Mouse (Mus musculus): ENCODE measurements around the gene Mast2. TPM values are rescaled to one million over a fixed set of nuclear protein-coding genes. Genes with fewer than 3 reads are reported as not detected.

The Mast2 gene
- polyA plus RNA-seq, 1 experiment = 40.5 TPM

- Histone ChIP-seq H3K79me2 (ENCODE audit: control insufficient read depth, insufficient read depth) (peaks cover 50% of the 10 kb centered on the region), H3K27me3 (ENCODE audit: control insufficient read depth, insufficient read depth, insufficient read length) (no peaks in the 10 kb centered on the region), H3K79me3 (ENCODE audit: low read depth) (peaks cover 18% of the 10 kb centered on the region), H3K36me3 (ENCODE audit: control insufficient read depth, insufficient read depth) (no peaks in the 10 kb centered on the region), H3K4me3 (ENCODE audit: insufficient read depth, poor library complexity, severe bottlenecking) (no peak overlapping the region), H3ac (ENCODE audit: control insufficient read depth, insufficient read length, low read depth) (no peak overlapping the region)
- TF ChIP-seq MYOG (IDR thresholded peaks at IDR 0.05; ENCODE audit: control insufficient read depth, extremely low read depth, insufficient read length) = no peak
- TF ChIP-seq CTCF (IDR thresholded peaks at IDR 0.05; ENCODE audit: control insufficient read depth, insufficient read depth, insufficient read length) = no peak
- no peak for TF ChIP-seq MYOD1 (IDR thresholded peaks at IDR 0.05; ENCODE audit: control insufficient read depth, insufficient read length, low read depth)
- TF ChIP-seq CEBPB (IDR thresholded peaks at IDR 0.05; ENCODE audit: low read depth) = no peak
- no peak for TF ChIP-seq FOSL1 (IDR thresholded peaks at IDR 0.05; ENCODE audit: insufficient read depth, low read length, poor library complexity, severe bottlenecking)
- TF ChIP-seq USF1 (IDR thresholded peaks at IDR 0.05; ENCODE audit: low read depth) = no peak
- TF ChIP-seq MAX (IDR thresholded peaks at IDR 0.05) = no peak
These were observed 58.0 kb downstream of the Mast2 start for GRCm38 (mm10) chr4:116405955-116406351.

GRCm38 (mm10) chr4:116405276-116405954, 58.6 kb downstream of the Mast2 start:
- H3K36me3 ChIP-seq (ENCODE audit: control insufficient read depth, insufficient read depth) = no peaks in the 10 kb centered on the region
- H3K79me3 ChIP-seq (ENCODE audit: low read depth) = peaks cover 18% of the 10 kb centered on the region
- H3K79me2 ChIP-seq (ENCODE audit: control insufficient read depth, insufficient read depth) = peaks cover 44% of the 10 kb centered on the region
- no peaks in the 10 kb centered on the region for H3K27me3 ChIP-seq (ENCODE audit: control insufficient read depth, insufficient read depth, insufficient read length)
- H3K4me3 ChIP-seq (ENCODE audit: insufficient read depth, poor library complexity, severe bottlenecking) = no peak overlapping the region
- no peak overlapping the region for H3ac ChIP-seq (ENCODE audit: control insufficient read depth, insufficient read length, low read depth)
- TF ChIP-seq MYOD1 (IDR thresholded peaks at IDR 0.05; ENCODE audit: control insufficient read depth, insufficient read length, low read depth) (no peak), CTCF (IDR thresholded peaks at IDR 0.05; ENCODE audit: control insufficient read depth, insufficient read depth, insufficient read length) (no peak), USF1 (IDR thresholded peaks at IDR 0.05; ENCODE audit: low read depth) (no peak), MYOG (IDR thresholded peaks at IDR 0.05; ENCODE audit: control insufficient read depth, extremely low read depth, insufficient read length) (no peak), CEBPB (IDR thresholded peaks at IDR 0.05; ENCODE audit: low read depth) (no peak), MAX (IDR thresholded peaks at IDR 0.05) (no peak), FOSL1 (IDR thresholded peaks at IDR 0.05; ENCODE audit: insufficient read depth, low read length, poor library complexity, severe bottlenecking) (no peak)

- Histone ChIP-seq H3K36me3 (ENCODE audit: control insufficient read depth, insufficient read depth) (no peaks in the 10 kb centered on the region), H3ac (ENCODE audit: control insufficient read depth, insufficient read length, low read depth) (no peak overlapping the region), H3K79me2 (ENCODE audit: control insufficient read depth, insufficient read depth) (peaks cover 37% of the 10 kb centered on the region), H3K4me3 (ENCODE audit: insufficient read depth, poor library complexity, severe bottlenecking) (no peak overlapping the region), H3K79me3 (ENCODE audit: low read depth) (peaks cover 15% of the 10 kb centered on the region), H3K27me3 (ENCODE audit: control insufficient read depth, insufficient read depth, insufficient read length) (no peaks in the 10 kb centered on the region)
- TF ChIP-seq MYOG (IDR thresholded peaks at IDR 0.05; ENCODE audit: control insufficient read depth, extremely low read depth, insufficient read length) (no peak), USF1 (IDR thresholded peaks at IDR 0.05; ENCODE audit: low read depth) (no peak), CTCF (IDR thresholded peaks at IDR 0.05; ENCODE audit: control insufficient read depth, insufficient read depth, insufficient read length) (no peak), MYOD1 (IDR thresholded peaks at IDR 0.05; ENCODE audit: control insufficient read depth, insufficient read length, low read depth) (no peak), FOSL1 (IDR thresholded peaks at IDR 0.05; ENCODE audit: insufficient read depth, low read length, poor library complexity, severe bottlenecking) (no peak), CEBPB (IDR thresholded peaks at IDR 0.05; ENCODE audit: low read depth) (no peak), MAX (IDR thresholded peaks at IDR 0.05) (no peak)
These were observed 60.1 kb downstream of the Mast2 start for GRCm38 (mm10) chr4:116403884-116404283.

- no peak overlapping the region for H3ac ChIP-seq (ENCODE audit: control insufficient read depth, insufficient read length, low read depth)
- TF ChIP-seq USF1 (IDR thresholded peaks at IDR 0.05; ENCODE audit: low read depth) (no peak), MYOG (IDR thresholded peaks at IDR 0.05; ENCODE audit: control insufficient read depth, extremely low read depth, insufficient read length) (no peak), MAX (IDR thresholded peaks at IDR 0.05) (no peak), CTCF (IDR thresholded peaks at IDR 0.05; ENCODE audit: control insufficient read depth, insufficient read depth, insufficient read length) (no peak), MYOD1 (IDR thresholded peaks at IDR 0.05; ENCODE audit: control insufficient read depth, insufficient read length, low read depth) (no peak), FOSL1 (IDR thresholded peaks at IDR 0.05; ENCODE audit: insufficient read depth, low read length, poor library complexity, severe bottlenecking) (no peak)
- H3K27me3 ChIP-seq (ENCODE audit: control insufficient read depth, insufficient read depth, insufficient read length) = no peaks in the 10 kb centered on the region
- H3K36me3 ChIP-seq (ENCODE audit: control insufficient read depth, insufficient read depth) = no peaks in the 10 kb centered on the region
- no peak overlapping the region for H3K4me3 ChIP-seq (ENCODE audit: insufficient read depth, poor library complexity, severe bottlenecking)
- peaks cover 15% of the 10 kb centered on the region for H3K79me3 ChIP-seq (ENCODE audit: low read depth)
- H3K79me2 ChIP-seq (ENCODE audit: control insufficient read depth, insufficient read depth) = peaks cover 36% of the 10 kb centered on the region
These were observed 61.3 kb downstream of the Mast2 start for GRCm38 (mm10) chr4:116402708-116403107.

- TF ChIP-seq FOSL1 (IDR thresholded peaks at IDR 0.05; ENCODE audit: insufficient read depth, low read length, poor library complexity, severe bottlenecking) (no peak), MAX (IDR thresholded peaks at IDR 0.05) (no peak), CTCF (IDR thresholded peaks at IDR 0.05; ENCODE audit: control insufficient read depth, insufficient read depth, insufficient read length) (no peak), MYOD1 (IDR thresholded peaks at IDR 0.05; ENCODE audit: control insufficient read depth, insufficient read length, low read depth) (no peak), MYOG (IDR thresholded peaks at IDR 0.05; ENCODE audit: control insufficient read depth, extremely low read depth, insufficient read length) (no peak), CEBPB (IDR thresholded peaks at IDR 0.05; ENCODE audit: low read depth) (no peak), USF1 (IDR thresholded peaks at IDR 0.05; ENCODE audit: low read depth) (no peak)
- Histone ChIP-seq H3K79me3 (ENCODE audit: low read depth) (peaks cover 7% of the 10 kb centered on the region), H3ac (ENCODE audit: control insufficient read depth, insufficient read length, low read depth) (no peak overlapping the region), H3K4me3 (ENCODE audit: insufficient read depth, poor library complexity, severe bottlenecking) (no peak overlapping the region), H3K79me2 (ENCODE audit: control insufficient read depth, insufficient read depth) (peaks cover 20% of the 10 kb centered on the region), H3K27me3 (ENCODE audit: control insufficient read depth, insufficient read depth, insufficient read length) (no peaks in the 10 kb centered on the region), H3K36me3 (ENCODE audit: control insufficient read depth, insufficient read depth) (no peaks in the 10 kb centered on the region)
These were observed 65.9 kb downstream of the Mast2 start for GRCm38 (mm10) chr4:116398051-116398450.

Data from C2C12 (cell line).